In the genomic region with DNA sequence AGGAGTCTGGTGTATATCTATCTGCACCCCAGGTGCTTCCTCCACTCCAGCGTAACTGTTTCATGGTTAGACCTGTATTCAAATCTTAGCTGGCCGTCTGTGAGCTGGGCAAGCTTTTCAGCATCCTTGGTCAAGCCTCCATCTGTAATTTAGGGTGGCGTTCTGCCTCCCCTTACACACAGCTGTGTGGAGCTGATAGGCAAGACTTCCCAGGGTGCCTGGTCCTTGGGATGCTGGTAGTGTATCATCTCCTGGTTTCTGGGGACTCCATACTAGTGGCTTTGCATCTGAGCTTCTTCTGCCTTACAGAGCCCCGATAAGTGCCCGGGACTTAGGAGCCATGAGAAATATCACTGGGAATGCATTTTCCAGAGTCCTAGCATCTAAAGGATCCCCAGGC, we compare ENCODE assay signal across 14 mouse cellular contexts. TPM values are rescaled to one million over a fixed set of nuclear protein-coding genes. Genes with fewer than 3 reads are reported as not detected.
DNase-seq lines count a peak whose midpoint lies in the region; ATAC-seq and TF ChIP-seq lines count a peak whose summit lies in the region.
"Had no signal": no experiment of that assay in that cellular context is flagged by ENCODE, and none has a peak within 500 bp of the region (broad histone marks: within the 10 kb centered on the region; RNA-seq: fewer than 3 reads in every experiment).

No protein-coding gene starts in this region.

- intact Hi-C loops in heart, adult 2 months (cut with DNase I) = loop anchor here (5.0 kb wide), 1 partner anchor 67 kb away; no protein-coding TSS in a partner anchor
- intact Hi-C loops in heart, postnatal 10 days (cut with DNase I) = loop anchor here (5.0 kb wide), 2 partner anchors 33 to 42 kb away; no protein-coding TSS in a partner anchor

- peaks cover 23% of the 10 kb centered on the region for H3K4me1 ChIP-seq in heart, adult 2 months (ENCODE audit: control insufficient read depth, insufficient read depth, low read length)
- H3K4me1 ChIP-seq in lung, postnatal 0 days (ENCODE audit: insufficient read depth, low read depth, low read length) = peaks cover 27% of the 10 kb centered on the region
- H3K4me1 ChIP-seq in intestine, postnatal 0 days (replicated peaks; ENCODE audit: control insufficient read depth, insufficient read depth, low read length) = peaks cover 22% of the 10 kb centered on the region
- peaks cover 59% of the 10 kb centered on the region for H3K4me1 ChIP-seq in stomach, embryonic 14.5 days (ENCODE audit: control insufficient read depth, insufficient read depth, low read length)
- H3K4me1 ChIP-seq in midbrain, embryonic 10.5 days = peaks cover 76% of the 10 kb centered on the region

- H3K9ac ChIP-seq in heart, adult 2 months (ENCODE audit: low read depth, low read length) = peak overlapping the region; percentile 13; the same call in 1 of the 2 replicates
- H3K9ac ChIP-seq in lung, postnatal 0 days (replicated peaks; ENCODE audit: low read depth) = no peak overlapping the region
- H3K9ac ChIP-seq in intestine, postnatal 0 days (ENCODE audit: low read depth, low read length) = no peak overlapping the region
- no peak overlapping the region for H3K9ac ChIP-seq in stomach, embryonic 14.5 days (replicated peaks; ENCODE audit: low read depth, low read length)
- H3K9ac ChIP-seq: neural tube, embryonic 15.5 days had no signal

- no peak for TF ChIP-seq CTCF in heart, adult 2 months (IDR thresholded peaks at IDR 0.05)
- no peak for TF ChIP-seq CTCF in lung, postnatal 0 days (IDR thresholded peaks at IDR 0.05)
- TF ChIP-seq CTCF in intestine, postnatal 0 days (IDR thresholded peaks at IDR 0.05; ENCODE audit: low read depth) = no peak

- H3K9me3 ChIP-seq in lung, postnatal 0 days (ENCODE audit: low read length) = no peaks in the 10 kb centered on the region
- no peaks in the 10 kb centered on the region for H3K9me3 ChIP-seq in intestine, postnatal 0 days (ENCODE audit: control insufficient read depth)
- H3K9me3 ChIP-seq in stomach, embryonic 14.5 days (ENCODE audit: control insufficient read depth, low read depth, low read length) = no peaks in the 10 kb centered on the region
- no peaks in the 10 kb centered on the region for H3K9me3 ChIP-seq in midbrain, embryonic 10.5 days (replicated peaks)
- H3K9me3 ChIP-seq: neural tube, embryonic 15.5 days had no signal

- peak overlapping the region; percentile 86 for H3K27ac ChIP-seq in heart, adult 2 months
- peak overlapping the region; percentile 87 for H3K27ac ChIP-seq in lung, postnatal 0 days (ENCODE audit: low read length)
- H3K27ac ChIP-seq in intestine, postnatal 0 days (ENCODE audit: low read depth, low read length) = no peak overlapping the region
- H3K27ac ChIP-seq in stomach, embryonic 14.5 days (ENCODE audit: low read length) = peak overlapping the region; percentile 86
- H3K27ac ChIP-seq in midbrain, embryonic 10.5 days (replicated peaks) = no peak overlapping the region

- H3K27me3 ChIP-seq in heart, adult 2 months (ENCODE audit: control insufficient read depth, insufficient read depth, low read length) = no peaks in the 10 kb centered on the region
- no peaks in the 10 kb centered on the region for H3K27me3 ChIP-seq in lung, postnatal 0 days (replicated peaks; ENCODE audit: insufficient read depth, low read length)
- H3K27me3 ChIP-seq in intestine, postnatal 0 days (replicated peaks; ENCODE audit: control insufficient read depth, insufficient read depth, low read length) = no peaks in the 10 kb centered on the region
- no peaks in the 10 kb centered on the region for H3K27me3 ChIP-seq in stomach, embryonic 14.5 days (ENCODE audit: control insufficient read depth, insufficient read depth, low read length)
- peaks cover 38% of the 10 kb centered on the region for H3K27me3 ChIP-seq in midbrain, embryonic 10.5 days (ENCODE audit: low read depth, poor library complexity, severe bottlenecking)

- DNase-seq in heart, adult 2 months = no peak
- DNase-seq in heart, postnatal 10 days = no peak
- no peak for DNase-seq in lung, postnatal 0 days (ENCODE audit: low spot score)
- DNase-seq in lung, postnatal 4 days = no peak
- no peak for DNase-seq in midbrain, embryonic 10.5 days (ENCODE audit: low spot score)
- DNase-seq in cerebellum, adult 11-12 months = no peak
- DNase-seq: cerebellum, adult 18-20 months; thymus, postnatal 4 days had no signal

- peak overlapping the region; percentile 44 for H3K4me2 ChIP-seq in lung, postnatal 0 days (replicated peaks; ENCODE audit: low read depth, low read length)
- peak overlapping the region; percentile 79 for H3K4me2 ChIP-seq in intestine, postnatal 0 days (replicated peaks; ENCODE audit: low read depth)
- no peak overlapping the region for H3K4me2 ChIP-seq in stomach, embryonic 14.5 days (replicated peaks; ENCODE audit: low read depth, low read length)

- 67% methylated on average over 5 of the region's 5 CpGs for WGBS in heart, adult 2 months
- WGBS in lung, postnatal 0 days = 78% methylated on average over 5 of the region's 5 CpGs
- 85% methylated on average over 5 of the region's 5 CpGs for WGBS in intestine, postnatal 0 days
- 82% methylated on average over 5 of the region's 5 CpGs for WGBS in stomach, embryonic 14.5 days
- WGBS in midbrain, embryonic 10.5 days = 85% methylated on average over 5 of the region's 5 CpGs

- no peak for TF ChIP-seq POLR2A in heart, adult 2 months (IDR thresholded peaks at IDR 0.05; ENCODE audit: insufficient read depth, low read depth, low read length)

- peak overlapping the region; percentile 70; the same call in 1 of the 2 replicates for H3K4me3 ChIP-seq in heart, adult 2 months
- H3K4me3 ChIP-seq in lung, postnatal 0 days (ENCODE audit: low read depth, low read length) = no peak overlapping the region
- no peak overlapping the region for H3K4me3 ChIP-seq in intestine, postnatal 0 days (ENCODE audit: low read depth, low read length)
- no peak overlapping the region for H3K4me3 ChIP-seq in stomach, embryonic 14.5 days (ENCODE audit: low read depth, low read length)
- H3K4me3 ChIP-seq in midbrain, embryonic 10.5 days = no peak overlapping the region
- H3K4me3 ChIP-seq: neural tube, embryonic 15.5 days had no signal

- no peaks in the 10 kb centered on the region for H3K79me2 ChIP-seq in heart, adult 2 months (replicated peaks; ENCODE audit: control insufficient read depth, insufficient read depth, low read length)

- ATAC-seq in lung, postnatal 0 days = no peak
- no peak for ATAC-seq in intestine, postnatal 0 days
- ATAC-seq in stomach, embryonic 14.5 days (ENCODE audit: insufficient number of reproducible peaks, insufficient read depth, low FRiP score, low read depth) = no peak
- ATAC-seq: forebrain, embryonic 16.5 days had no signal

- no peaks in the 10 kb centered on the region for H3K36me3 ChIP-seq in heart, adult 2 months (ENCODE audit: control insufficient read depth, insufficient read depth, low read length)
- no peaks in the 10 kb centered on the region for H3K36me3 ChIP-seq in lung, postnatal 0 days (ENCODE audit: insufficient read depth, low read length)
- H3K36me3 ChIP-seq in intestine, postnatal 0 days (ENCODE audit: control insufficient read depth, insufficient read depth) = no peaks in the 10 kb centered on the region; the same call in 1 of the 2 replicates
- H3K36me3 ChIP-seq in stomach, embryonic 14.5 days (ENCODE audit: control insufficient read depth, insufficient read depth, low read length) = no peaks in the 10 kb centered on the region
- no peaks in the 10 kb centered on the region for H3K36me3 ChIP-seq in midbrain, embryonic 10.5 days
- H3K36me3 ChIP-seq: neural tube, embryonic 15.5 days had no signal

- no peak for TF ChIP-seq EP300 in heart, adult 2 months (IDR thresholded peaks at IDR 0.05; ENCODE audit: insufficient read depth, low read depth, low read length)
- TF ChIP-seq EP300 in lung, postnatal 0 days (IDR thresholded peaks at IDR 0.05) = no peak

RNA-seq across cellular contexts. Expression of gene Vsir, which starts 3.0 kb away (rescaled TPM):
- total RNA-seq in heart, adult 2 months (2021) = 10 to 100 TPM; 14.9 to 20.9 TPM
- 28.1 and 39.7 TPM in 2 replicates for polyA plus RNA-seq in heart, adult 2 months (2012; rRNA removed)
- total RNA-seq in heart, postnatal 10 days (2021) = 10 to 100 TPM; 20.4 to 27.3 TPM
- 13.7 and 19.7 TPM in 2 replicates for polyA plus RNA-seq in lung, postnatal 0 days (2015; fragmentation: Nextera tagmentation; extraction: Ambion mirVana)
- 9.7 and 11.5 TPM in 2 replicates for polyA plus RNA-seq in intestine, postnatal 0 days (2015; fragmentation: Nextera tagmentation; extraction: Ambion mirVana)
- polyA plus RNA-seq in stomach, embryonic 14.5 days (2014; fragmentation: Nextera tagmentation; extraction: Ambion mirVana) = 4.9 and 6.8 TPM in 2 replicates
- 1.9 and 2.3 TPM in 2 replicates for polyA plus RNA-seq in midbrain, embryonic 10.5 days (2016; fragmentation: Nextera tagmentation; extraction: Ambion mirVana)

RNA-seq across cellular contexts. Expression of gene Gm17455, which starts 49.9 kb away (rescaled TPM):
- total RNA-seq in heart, adult 2 months (2021) = not detected
- polyA plus RNA-seq in heart, adult 2 months (2012; rRNA removed) = 0.56 and 1.9 TPM in 2 replicates
- not detected for total RNA-seq in heart, postnatal 10 days (2021)
- 2.3 and 3.2 TPM in 2 replicates for polyA plus RNA-seq in lung, postnatal 0 days (2015; fragmentation: Nextera tagmentation; extraction: Ambion mirVana)
- 0.65 and 1.1 TPM in 2 replicates for polyA plus RNA-seq in intestine, postnatal 0 days (2015; fragmentation: Nextera tagmentation; extraction: Ambion mirVana)
- 0.41 and 1.4 TPM in 2 replicates for polyA plus RNA-seq in stomach, embryonic 14.5 days (2014; fragmentation: Nextera tagmentation; extraction: Ambion mirVana)
- 3.7 and 5.5 TPM in 2 replicates for polyA plus RNA-seq in midbrain, embryonic 10.5 days (2016; fragmentation: Nextera tagmentation; extraction: Ambion mirVana)
- total RNA-seq: adrenal gland, adult 18-20 months; left cerebral cortex, adult 18-20 months had no signal

Comparison
In these comparisons a context has a peak if more than half of its experiments do, and no peak if none do; other contexts are left out.
1. H3K27ac ChIP-seq: peak in heart, adult 2 months (single experiment), lung, postnatal 0 days (single experiment) and stomach, embryonic 14.5 days (single experiment); none in intestine, postnatal 0 days (single experiment) and midbrain, embryonic 10.5 days (single experiment).